Mouse (Mus musculus) cortical plate, adult 2 months (tissue): Measurements from ENCODE around the gene Exoc4.

ENCODE experiments used
- CTCF ChIP-seq: fragments of 200-500 bp; IDR thresholded peaks from 2 replicates; pipeline ENCODE4 v1.5.1; 2011; ENCODE audit warnings: mild to moderate bottlenecking, control low read depth, low read length; ENCODE audit not compliant: insufficient read depth; ENCODE audit errors: extremely low read depth
- POLR2A ChIP-seq: fragments of 200-500 bp; IDR thresholded peaks from 2 replicates; pipeline ENCODE4 v1.6.1; 2011; ENCODE audit warnings: mild to moderate bottlenecking, low read length, control low read depth; ENCODE audit not compliant: insufficient read depth; ENCODE audit errors: extremely low read depth

- TF ChIP-seq POLR2A (no peak), CTCF (no peak)
Measured at GRCm38 (mm10) chr6:33955469-33955868, 706.6 kb downstream of the Exoc4 start.
